Mouse (Mus musculus) megakaryocyte, embryonic 14.5 days (primary cell): ENCODE results near the gene Cep85l.

Experiments
- FLI1 ChIP-seq: IDR thresholded peaks from 2 replicates; pipeline ENCODE4 v1.6.1; 2012; ENCODE audit warnings: low read length, inconsistent platforms, mixed read lengths
- GATA1 ChIP-seq: IDR thresholded peaks from 3 replicates; pipeline ENCODE4 v1.6.1; 2012; ENCODE audit warnings: mixed read lengths, low read length, inconsistent platforms, borderline replicate concordance

DNA sequence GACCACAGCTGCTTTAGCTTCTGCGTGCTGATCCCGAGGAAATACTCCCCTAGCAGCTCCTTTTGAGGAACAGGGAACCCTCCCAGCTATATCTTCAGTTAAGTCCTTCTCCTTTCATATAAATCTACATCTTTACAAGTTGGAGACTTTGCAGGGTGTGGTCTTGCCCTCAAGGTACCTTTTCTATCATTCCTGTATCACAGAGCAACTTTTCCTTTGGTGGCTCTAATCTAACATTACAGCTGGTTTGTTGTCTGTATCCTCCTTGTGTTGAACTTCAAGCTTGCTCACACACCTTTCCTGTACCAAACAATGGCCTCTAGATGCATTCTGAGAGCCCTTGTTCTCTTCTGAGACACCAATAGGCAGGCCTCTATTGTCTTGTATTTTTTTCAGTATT lies 145.1 kb downstream of the Cep85l start:
- no peak for TF ChIP-seq GATA1
- no peak for TF ChIP-seq FLI1
